Mouse (Mus musculus) heart, embryonic 14.5 days (tissue): ENCODE results near the gene Elp4. TPM values are rescaled to one million over a fixed set of nuclear protein-coding genes. Genes with fewer than 3 reads are reported as not detected.

Experiments used
- ATAC-seq: fragments of 200-750 bp; cut with Nextera tagmentation; 2 replicates; pipeline ENCODE4 v1.8.0; 2017; ENCODE audit warnings: low read depth, moderate TSS enrichment; ENCODE audit not compliant: insufficient number of reproducible peaks, insufficient read depth, low FRiP score
- H3K27ac ChIP-seq, 2 experiments: fragments of 200-500 bp in 1 of 2; fragments of 300-500 bp in 1 of 2; sonication (generic) in 1 of 2; replicated peaks in 1 of 2; 2 replicates each; pipeline ENCODE4 v1.5.1; 2012 to 2014; ENCODE audit warnings: low read depth in 2 of 2, low read length in 2 of 2, control low read depth in 1 of 2, mild to moderate bottlenecking in 1 of 2, mixed read lengths in 1 of 2; ENCODE audit not compliant: control insufficient read depth in 1 of 2, insufficient read depth in 1 of 2
- H3K27me3 ChIP-seq: fragments of 300-500 bp; sonication (generic); 2 replicates; pipeline ENCODE4 v1.6.1; 2014; ENCODE audit warnings: mild to moderate bottlenecking, low read length, control low read depth; ENCODE audit not compliant: control insufficient read depth, insufficient read depth
- H3K36me3 ChIP-seq: fragments of 300-500 bp; sonication (generic); 2 replicates; pipeline ENCODE4 v1.6.1; 2014; ENCODE audit warnings: mild to moderate bottlenecking, control low read depth, low read length, mixed read lengths; ENCODE audit not compliant: control insufficient read depth, insufficient read depth
- H3K4me1 ChIP-seq, 2 experiments: fragments of 200-500 bp in 1 of 2; fragments of 300-500 bp in 1 of 2; sonication (generic) in 1 of 2; 2 replicates each; pipeline ENCODE4 v1.6.1; 2012 to 2014; ENCODE audit warnings: low read length in 2 of 2, control low read depth in 1 of 2, mixed read lengths in 1 of 2; ENCODE audit not compliant: control insufficient read depth in 2 of 2, insufficient read depth in 2 of 2
- H3K4me2 ChIP-seq: fragments of 300-500 bp; sonication (generic); 2 replicates; pipeline ENCODE4 v1.6.1; 2014; ENCODE audit warnings: mild to moderate bottlenecking, low read length
- H3K4me3 ChIP-seq, 2 experiments: fragments of 200-500 bp in 1 of 2; fragments of 300-500 bp in 1 of 2; sonication (generic) in 1 of 2; 2 replicates each; pipeline ENCODE4 v1.5.1; 2012 to 2014; ENCODE audit warnings: low read length in 2 of 2, mild to moderate bottlenecking in 2 of 2, control low read depth in 1 of 2, low read depth in 1 of 2, moderate library complexity in 1 of 2; ENCODE audit not compliant: control insufficient read depth in 1 of 2, insufficient read depth in 1 of 2
- H3K9ac ChIP-seq: fragments of 300-500 bp; sonication (generic); 2 replicates; pipeline ENCODE4 v1.6.1; 2014; ENCODE audit warnings: mild to moderate bottlenecking, low read length
- H3K9me3 ChIP-seq: fragments of 300-500 bp; sonication (generic); 2 replicates; pipeline ENCODE4 v1.6.1; 2016; ENCODE audit warnings: low read length, control low read depth; ENCODE audit not compliant: control insufficient read depth
- WGBS: fragments of 180-500 bp; shearing (Covaris S2); extraction: QIAGEN DNeasy Blood & Tissue Kit; methylation state at CpG from one replicate; pipeline ENCODE4 v1.1.7; 2014; 5-methylcytosine and 5-hydroxymethylcytosine counted together
- polyA plus RNA-seq: library from polyadenylated mRNA; unstranded; fragments of >200 nt; fragmentation: Nextera tagmentation; extraction: Ambion mirVana; gene quantifications from 2 replicates; pipeline ENCODE4 v1.2.1, GENCODE M21; 2014

The Elp4 gene
- polyA plus RNA-seq, 1 experiment from 2014 or later = 19.6 TPM

DNA sequence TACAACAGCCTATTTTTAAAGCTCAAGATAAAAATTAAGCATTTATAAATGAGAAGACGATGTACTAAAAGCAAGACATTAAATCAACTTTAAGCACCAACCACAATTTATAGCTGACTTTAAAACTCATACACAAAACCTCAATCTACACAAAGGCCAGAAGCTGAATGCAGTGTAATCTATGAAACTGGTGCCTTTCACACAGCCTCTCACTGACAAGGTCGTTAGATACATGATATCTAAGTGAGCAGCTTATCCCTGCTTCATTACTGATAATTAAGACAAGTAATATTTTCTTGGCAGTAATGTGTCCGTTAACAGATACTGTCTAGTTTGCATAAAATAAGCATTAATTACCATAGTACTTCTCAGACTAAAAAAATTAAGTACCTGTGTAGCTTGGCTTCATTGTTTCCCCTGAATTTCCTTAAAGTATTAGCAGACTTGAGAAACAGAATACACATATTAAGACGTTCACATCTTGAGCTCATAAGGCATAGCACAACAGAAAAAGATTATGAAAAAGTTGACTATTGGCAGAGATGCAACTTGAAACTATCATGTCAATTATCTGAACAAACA lies 134.5 kb downstream of the Elp4 start:
- no peak for ATAC-seq
- Histone ChIP-seq H3K4me2 (no peak overlapping the region), H3K4me3 (no peak overlapping the region), H3K4me1 (no peaks in the 10 kb centered on the region), H3K36me3 (no peaks in the 10 kb centered on the region), H3K9ac (no peak overlapping the region), H3K27me3 (no peaks in the 10 kb centered on the region), H3K9me3 (0 out of 2 replicates have a peak, but pooled peaks cover 3% of the 10 kb centered on the region), H3K27ac (no peak overlapping the region)
- WGBS = 69% methylated on average over 4 of the region's 4 CpGs

DNA sequence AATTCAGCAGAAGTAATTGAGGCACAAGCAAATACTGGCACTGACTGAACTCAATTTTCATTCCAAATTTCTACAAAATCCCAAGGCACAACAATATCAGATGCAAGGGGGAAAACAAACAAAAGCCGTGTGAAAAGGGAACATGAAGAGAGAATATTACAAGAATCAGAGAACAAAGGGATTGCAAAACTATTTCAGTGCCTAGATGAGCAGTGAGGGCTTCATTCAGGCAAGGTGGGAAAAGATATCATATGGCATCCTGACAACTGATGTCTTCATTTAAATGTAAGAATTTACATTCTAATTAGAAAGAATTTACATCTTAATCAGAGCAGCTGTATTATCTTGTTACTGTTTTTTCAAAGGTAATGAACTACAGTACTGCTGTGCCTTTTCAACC lies 150.9 kb downstream of the Elp4 start:
- H3K9ac ChIP-seq = no peak overlapping the region
- H3K36me3 ChIP-seq = no peaks in the 10 kb centered on the region
- WGBS = 58% methylated on average over 1 of the region's 1 CpGs
- H3K27ac ChIP-seq = no peak overlapping the region
- H3K4me3 ChIP-seq = no peak overlapping the region
- no peaks in the 10 kb centered on the region for H3K9me3 ChIP-seq
- no peak for ATAC-seq
- no peaks in the 10 kb centered on the region for H3K4me1 ChIP-seq
- H3K27me3 ChIP-seq = no peaks in the 10 kb centered on the region
- no peak overlapping the region for H3K4me2 ChIP-seq

DNA sequence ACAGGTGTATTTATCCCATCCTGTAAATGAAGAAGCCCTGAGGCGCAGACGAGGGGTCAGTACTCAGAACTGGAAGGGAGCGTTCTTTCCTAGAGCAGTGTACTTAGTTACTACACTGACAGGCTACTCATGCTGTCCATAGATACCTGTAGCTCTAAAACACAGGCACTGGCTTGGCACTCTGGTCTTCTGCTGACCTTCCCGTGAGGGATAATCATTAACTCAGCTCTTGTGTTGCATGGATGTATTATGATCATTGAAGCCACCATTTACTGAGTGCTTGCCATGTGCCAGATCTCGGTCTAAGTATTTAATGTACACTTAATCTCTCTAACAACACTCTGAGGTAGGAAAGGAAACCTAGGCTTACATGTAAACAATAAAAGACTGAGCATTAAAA lies 155.3 kb downstream of the Elp4 start:
- Histone ChIP-seq H3K27ac (no peak overlapping the region), H3K9ac (no peak overlapping the region), H3K27me3 (no peaks in the 10 kb centered on the region), H3K4me1 (no peaks in the 10 kb centered on the region), H3K9me3 (no peaks in the 10 kb centered on the region), H3K4me2 (no peak overlapping the region), H3K4me3 (no peak overlapping the region), H3K36me3 (no peaks in the 10 kb centered on the region)
- ATAC-seq = no peak
- 87% methylated on average over 5 of the region's 5 CpGs for WGBS

DNA sequence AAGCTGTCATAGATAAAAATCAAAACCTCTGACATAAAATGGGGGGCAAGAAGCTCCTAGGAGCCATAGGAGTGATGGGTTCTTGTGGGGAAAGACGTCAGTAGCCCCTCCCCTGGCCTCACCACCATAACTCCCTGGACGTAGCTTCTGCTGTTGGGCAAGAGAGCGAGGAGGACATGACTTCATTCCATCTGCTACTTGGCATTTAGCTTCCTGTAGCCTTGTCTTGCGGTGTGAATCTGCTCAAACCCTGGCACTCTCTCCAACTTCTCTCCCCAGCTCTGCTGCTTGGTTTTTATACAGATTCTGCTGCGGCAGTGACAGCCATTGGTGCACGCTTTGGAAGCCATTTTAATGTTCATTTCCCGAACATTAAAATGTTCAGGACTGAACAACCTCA lies 157.5 kb downstream of the Elp4 start:
- ATAC-seq = no peak
- Histone ChIP-seq H3K4me3 (no peak overlapping the region), H3K9me3 (no peaks in the 10 kb centered on the region), H3K9ac (no peak overlapping the region), H3K27me3 (no peaks in the 10 kb centered on the region), H3K27ac (no peak overlapping the region), H3K4me2 (no peak overlapping the region), H3K4me1 (no peaks in the 10 kb centered on the region), H3K36me3 (no peaks in the 10 kb centered on the region)
- 75% methylated on average over 7 of the region's 7 CpGs for WGBS

DNA sequence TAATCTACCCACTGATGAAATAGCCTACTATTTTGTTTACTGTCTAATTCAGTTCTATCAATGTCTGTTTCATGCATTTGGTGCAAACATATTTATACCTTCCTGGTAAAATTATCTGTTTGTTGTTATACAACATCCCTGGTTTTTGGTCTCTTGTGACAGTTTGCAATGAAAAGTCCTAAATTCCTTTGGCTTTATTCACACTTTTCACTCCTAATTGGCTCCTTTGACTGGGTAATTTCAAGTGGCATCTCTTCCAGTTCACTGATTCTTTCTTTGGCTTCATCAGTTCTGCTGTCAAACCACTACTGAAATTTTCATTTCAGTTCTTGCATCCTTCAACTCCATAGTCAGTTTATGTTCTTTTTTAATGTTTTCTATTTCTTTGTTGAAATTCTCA lies 168.2 kb downstream of the Elp4 start:
- no peaks in the 10 kb centered on the region for H3K27me3 ChIP-seq
- no peaks in the 10 kb centered on the region for H3K36me3 ChIP-seq
- no peaks in the 10 kb centered on the region for H3K9me3 ChIP-seq
- no peak overlapping the region for H3K9ac ChIP-seq
- no peaks in the 10 kb centered on the region for H3K4me1 ChIP-seq
- no peak overlapping the region for H3K27ac ChIP-seq
- ATAC-seq = no peak
- H3K4me3 ChIP-seq = no peak overlapping the region
- no peak overlapping the region for H3K4me2 ChIP-seq

DNA sequence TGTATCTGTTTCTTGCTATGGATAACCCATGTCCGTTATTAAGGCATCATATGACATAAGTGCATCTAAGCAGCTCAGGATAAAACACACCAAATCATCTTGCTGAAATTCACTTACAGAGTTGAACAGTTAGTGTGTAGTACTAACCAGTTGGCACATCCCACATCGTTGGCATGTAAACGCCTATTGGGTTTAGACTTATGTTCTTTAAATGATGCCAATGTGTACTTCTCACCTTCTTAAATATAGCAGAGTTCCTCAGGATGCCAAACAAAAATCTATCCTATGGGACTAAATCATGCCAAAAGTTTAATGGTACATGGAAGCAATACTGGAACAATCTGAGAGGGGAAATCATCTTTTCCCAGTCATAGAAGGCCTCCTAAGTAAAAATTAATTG lies 173.7 kb downstream of the Elp4 start:
- Histone ChIP-seq H3K4me2 (no peak overlapping the region), H3K27ac (no peak overlapping the region), H3K4me3 (no peak overlapping the region), H3K9me3 (no peaks in the 10 kb centered on the region), H3K4me1 (no peaks in the 10 kb centered on the region), H3K9ac (no peak overlapping the region), H3K27me3 (peaks cover 16% of the 10 kb centered on the region), H3K36me3 (no peaks in the 10 kb centered on the region)
- 86% methylated on average over 3 of the region's 3 CpGs for WGBS
- no peak for ATAC-seq

DNA sequence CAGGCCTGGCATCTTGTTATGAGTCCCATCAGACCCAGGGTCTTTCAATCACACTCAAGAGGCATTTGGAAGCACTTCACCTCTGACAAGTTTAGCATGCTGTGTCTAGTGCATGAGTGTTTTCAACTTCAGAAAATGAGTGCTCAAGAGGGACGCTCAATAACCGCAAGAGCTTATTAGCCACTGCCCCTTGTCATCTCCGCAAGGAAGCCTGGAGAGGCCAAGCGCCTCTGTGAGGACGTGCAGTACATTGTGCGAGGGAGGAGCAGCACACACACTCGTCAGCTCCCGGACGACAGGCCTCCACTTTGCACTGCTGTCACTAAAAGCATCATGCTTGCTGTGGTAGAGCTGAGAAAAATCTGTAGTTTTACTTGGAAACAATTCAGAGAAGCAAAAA lies 177.7 kb downstream of the Elp4 start:
- 24% methylated on average over 9 of the region's 9 CpGs for WGBS
- H3K4me1 ChIP-seq = no peaks in the 10 kb centered on the region
- no peaks in the 10 kb centered on the region for H3K36me3 ChIP-seq
- no peaks in the 10 kb centered on the region for H3K9me3 ChIP-seq
- no peak overlapping the region for H3K27ac ChIP-seq
- ATAC-seq = no peak
- no peak overlapping the region for H3K9ac ChIP-seq
- no peak overlapping the region for H3K4me2 ChIP-seq
- H3K27me3 ChIP-seq = peaks cover 25% of the 10 kb centered on the region
- H3K4me3 ChIP-seq = no peak overlapping the region

DNA sequence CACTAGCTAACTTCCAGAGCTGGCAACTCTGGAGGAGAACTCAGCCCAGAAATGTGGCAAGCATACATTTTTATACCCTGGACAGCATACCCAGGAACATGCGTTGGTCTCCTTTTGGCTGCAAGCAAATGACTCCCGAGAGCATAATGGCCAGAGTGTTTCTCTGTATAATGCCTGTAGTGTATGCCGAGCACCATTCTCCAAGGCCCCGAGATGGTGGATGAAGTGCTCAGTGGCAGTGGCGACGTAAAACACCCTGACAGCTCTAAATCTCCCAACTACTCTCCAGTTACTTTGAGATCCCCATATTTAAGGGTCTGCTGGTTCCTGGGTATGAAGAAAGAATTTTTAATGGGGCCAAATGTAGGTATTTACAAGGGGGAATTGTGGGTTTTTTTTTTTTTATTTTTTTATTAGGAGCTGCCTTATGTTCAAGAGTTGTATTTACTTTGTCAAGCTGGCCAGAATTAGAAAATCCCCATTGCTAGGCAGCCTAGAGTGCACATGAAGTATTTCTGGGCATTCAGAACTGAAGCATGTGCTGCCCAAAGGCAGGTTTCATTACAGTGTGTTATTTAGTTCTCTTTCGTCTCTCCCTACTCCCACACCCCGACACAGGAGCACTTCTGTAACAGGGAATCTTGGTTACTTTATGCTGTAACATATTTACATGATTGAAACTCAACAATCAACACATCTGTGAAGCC lies 188.8 kb downstream of the Elp4 start:
- Histone ChIP-seq H3K9me3 (no peaks in the 10 kb centered on the region), H3K27me3 (no peaks in the 10 kb centered on the region; the same call in 1 of the 2 replicates), H3K4me3 (no peak overlapping the region), H3K27ac (no peak overlapping the region), H3K36me3 (no peaks in the 10 kb centered on the region), H3K4me2 (no peak overlapping the region), H3K4me1 (no peaks in the 10 kb centered on the region), H3K9ac (no peak overlapping the region)
- no peak for ATAC-seq
- WGBS = 84% methylated on average over 8 of the region's 8 CpGs
